Mouse (Mus musculus): ENCODE results near the gene Nsdhl. TPM values are rescaled to one million over a fixed set of nuclear protein-coding genes. Genes with fewer than 3 reads are reported as not detected.
A peak's percentile ranks its signal among the peaks of the same experiment; 100 is the strongest.

The Nsdhl gene
- polyA plus RNA-seq (2015; fragmentation: Nextera tagmentation; extraction: Ambion mirVana) = 37.4 and 39.1 TPM in 2 replicates

DNA sequence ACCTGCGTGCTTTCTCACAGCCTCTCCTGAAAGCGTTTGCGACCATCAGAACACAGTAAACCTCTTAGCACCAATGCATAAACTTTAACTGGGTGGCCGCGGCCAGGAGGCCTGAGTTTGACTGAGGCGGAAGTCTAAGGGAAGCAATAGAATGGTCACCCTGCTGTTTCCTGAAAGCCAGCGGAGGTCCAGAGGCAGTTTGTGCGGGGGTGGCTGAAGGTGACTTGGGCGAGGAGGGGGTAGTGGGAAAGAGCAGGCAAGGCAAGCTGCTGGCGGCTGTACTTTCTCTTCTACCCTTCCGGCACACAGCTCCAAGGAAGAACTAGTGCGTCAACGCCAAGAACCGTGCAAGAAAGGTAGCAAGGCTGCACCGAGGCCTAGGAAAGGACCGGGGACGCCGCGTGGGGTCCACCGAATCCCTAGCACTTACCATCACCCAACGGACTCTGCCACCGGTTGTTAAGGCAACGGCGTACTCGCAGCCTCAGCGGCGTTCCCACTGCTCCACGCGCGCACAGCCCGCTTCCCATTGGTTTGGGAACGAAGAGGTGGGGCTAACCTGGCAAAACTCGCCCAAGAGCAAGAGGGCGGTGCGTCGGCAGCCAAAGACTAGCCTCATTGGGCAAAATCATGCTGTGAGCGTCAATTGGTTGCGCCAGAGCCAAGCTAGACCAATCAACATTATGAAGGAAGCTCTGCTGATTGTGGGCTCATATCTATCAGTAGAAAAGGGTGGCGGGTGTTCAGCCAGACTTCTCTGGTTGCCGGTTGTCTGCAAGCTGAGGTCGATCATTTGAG is at the start of gene Nsdhl, which contains the start of gene Cetn2:
Nsdhl (plus strand) TSS at position 674 of the 798 bp plus-strand sequence.
Cetn2 (minus strand) TSS at position 528 of the 798 bp plus-strand sequence.
- Histone ChIP-seq H3K4me1 (peaks cover 21% of the 10 kb centered on the region), H3K27ac (peak within 1 kb of the TSS; percentile 57; the same call in 1 of the 2 replicates), H3K9me3 (replicated peaks) (no peaks in the 10 kb centered on the region), H3K4me2 (peak within 1 kb of the TSS; percentile 63), H3K36me3 (ENCODE audit: poor library complexity, severe bottlenecking) (no peaks in the 10 kb centered on the region), H3K9ac (peak within 1 kb of the TSS; percentile 66), H3K4me3 (peak within 1 kb of the TSS; percentile 54), H3K27me3 (no peaks in the 10 kb centered on the region)
- ATAC-seq = peak; percentile 99
- 28% methylated on average over 41 of the region's 41 CpGs for WGBS

DNA sequence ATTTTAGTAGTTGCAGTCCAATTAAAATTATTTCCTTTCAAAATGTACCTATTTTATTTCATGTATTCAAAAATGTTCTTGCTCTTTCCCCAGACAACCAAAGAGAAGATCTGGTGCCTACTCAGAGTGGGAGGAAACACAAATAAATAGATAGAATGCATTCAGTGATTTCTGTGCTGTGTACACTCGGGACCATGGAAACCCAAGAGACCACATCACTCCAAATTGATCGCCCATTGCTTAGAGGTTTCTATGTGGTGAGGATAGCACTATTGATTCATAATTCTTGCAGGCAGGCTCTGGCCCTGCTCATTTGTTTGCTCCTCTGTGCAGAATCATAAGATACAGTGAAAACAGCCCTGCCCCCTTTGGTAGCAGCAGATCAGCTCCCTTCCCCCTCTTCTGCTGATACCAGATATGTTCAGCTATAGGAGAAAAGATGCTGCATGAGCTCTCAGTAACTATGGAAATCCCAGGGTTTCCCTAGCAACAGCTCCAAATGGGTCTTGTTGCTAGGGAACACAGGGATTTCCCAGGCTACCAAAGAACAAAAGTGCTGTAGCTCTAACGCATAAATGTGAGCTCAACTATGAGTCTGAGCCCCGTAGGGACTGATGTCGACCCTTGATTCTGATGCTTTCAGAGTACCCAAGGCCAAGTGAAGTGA is 22.8 kb upstream of the Nsdhl start:
- ATAC-seq = peak; percentile 98
- Histone ChIP-seq H3K4me1 (peaks cover 5% of the 10 kb centered on the region; the same call in 1 of the 2 replicates), H3K9ac (no peak overlapping the region), H3K27ac (peak overlapping the region; percentile 80), H3K4me3 (no peak overlapping the region), H3K27me3 (no peaks in the 10 kb centered on the region), H3K36me3 (ENCODE audit: poor library complexity, severe bottlenecking) (no peaks in the 10 kb centered on the region), H3K4me2 (peak overlapping the region; percentile 27), H3K9me3 (replicated peaks) (no peaks in the 10 kb centered on the region)
- WGBS = 38% methylated on average over 5 of the region's 5 CpGs

DNA sequence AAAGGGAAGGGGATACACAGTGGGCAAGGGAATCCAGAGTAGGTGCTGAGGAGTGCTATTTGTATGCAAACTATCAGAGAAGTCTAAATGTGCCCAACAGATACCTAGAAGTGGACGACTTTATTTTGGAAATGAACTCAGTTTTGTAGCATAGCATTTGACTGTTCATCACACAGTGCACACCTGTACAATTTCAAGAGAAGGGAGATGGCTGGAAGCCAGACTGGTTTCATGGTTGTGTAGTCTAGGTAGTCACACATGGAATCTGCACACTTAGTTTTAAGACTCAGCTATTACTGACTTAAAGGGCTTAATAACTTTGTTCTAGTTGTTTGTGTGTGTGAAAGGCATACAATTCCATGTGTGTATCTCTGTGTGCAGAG is 22.3 kb upstream of the Nsdhl start:
- ATAC-seq = no peak; the same call in 1 of the 2 replicates
- H3K4me2 ChIP-seq = peak overlapping the region; percentile 27

GRCm38 (mm10) chrX:72902530-72902929 is 15.8 kb upstream of the Nsdhl start:
- no peaks in the 10 kb centered on the region for H3K9me3 ChIP-seq (replicated peaks)
- no peak for ATAC-seq
- H3K4me1 ChIP-seq = no peaks in the 10 kb centered on the region
- H3K27ac ChIP-seq = no peak overlapping the region
- no peaks in the 10 kb centered on the region for H3K36me3 ChIP-seq (ENCODE audit: poor library complexity, severe bottlenecking)
- H3K4me3 ChIP-seq = no peak overlapping the region
- WGBS = 35% methylated on average over 1 of the region's 1 CpGs
- H3K4me2 ChIP-seq = no peak overlapping the region
- H3K27me3 ChIP-seq = no peaks in the 10 kb centered on the region
- H3K9ac ChIP-seq = no peak overlapping the region

More for the DNA sequence above, 22.3 kb upstream of the Nsdhl start:
- Histone ChIP-seq H3K4me3 (no peak overlapping the region), H3K9ac (no peak overlapping the region), H3K27me3 (no peaks in the 10 kb centered on the region), H3K27ac (peak overlapping the region; percentile 80), H3K9me3 (replicated peaks) (no peaks in the 10 kb centered on the region), H3K36me3 (ENCODE audit: poor library complexity, severe bottlenecking) (no peaks in the 10 kb centered on the region), H3K4me1 (peaks cover 5% of the 10 kb centered on the region; the same call in 1 of the 2 replicates)
- 42% methylated on average over 1 of the region's 1 CpGs for WGBS

DNA sequence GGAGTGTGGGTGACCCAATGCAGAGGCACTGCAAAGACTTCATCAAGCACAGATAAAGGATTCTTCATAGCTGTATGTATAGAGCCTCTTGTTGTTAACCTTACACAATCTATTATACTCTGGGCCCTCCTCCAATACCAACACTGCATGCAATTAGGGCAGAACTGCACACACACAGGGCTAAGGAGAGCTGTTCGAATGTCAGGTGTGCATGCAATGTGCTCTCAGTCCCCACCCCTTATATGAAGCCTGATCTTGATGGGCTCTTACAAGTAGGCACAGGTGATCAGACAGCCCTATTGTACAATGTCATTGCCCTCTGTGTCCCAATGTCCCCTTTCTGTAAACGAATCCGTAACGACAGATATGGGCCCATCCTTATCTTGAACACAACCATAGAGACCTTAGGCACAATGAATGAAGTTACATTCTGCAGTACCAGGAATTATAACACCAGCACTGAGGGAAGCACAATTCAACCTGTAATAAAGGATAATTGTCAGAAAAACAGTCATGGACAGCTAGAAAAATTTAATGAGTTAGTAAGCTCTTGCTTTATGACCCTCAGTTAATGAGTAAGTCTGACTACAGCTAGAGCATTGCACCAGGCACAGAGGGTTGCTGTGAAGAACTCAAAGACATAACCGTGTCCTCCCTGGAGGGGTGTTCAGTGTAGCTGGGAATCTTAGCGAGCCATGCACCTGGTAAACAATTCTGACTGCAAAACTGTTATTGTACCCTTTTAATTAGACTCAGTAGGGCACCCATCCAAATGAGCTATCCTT is 10.5 kb upstream of the Nsdhl start:
- Histone ChIP-seq H3K9ac (no peak overlapping the region), H3K4me1 (no peaks in the 10 kb centered on the region), H3K4me3 (no peak overlapping the region), H3K9me3 (replicated peaks) (no peaks in the 10 kb centered on the region), H3K27me3 (no peaks in the 10 kb centered on the region), H3K27ac (no peak overlapping the region), H3K36me3 (ENCODE audit: poor library complexity, severe bottlenecking) (no peaks in the 10 kb centered on the region), H3K4me2 (no peak overlapping the region)
- 80% methylated on average over 6 of the region's 6 CpGs for WGBS
- ATAC-seq = peak; percentile 77

GRCm38 (mm10) chrX:72908404-72908741 is 10.0 kb upstream of the Nsdhl start:
- H3K9ac ChIP-seq = no peak overlapping the region
- no peaks in the 10 kb centered on the region for H3K27me3 ChIP-seq
- no peak overlapping the region for H3K4me3 ChIP-seq
- no peaks in the 10 kb centered on the region for H3K4me1 ChIP-seq
- H3K36me3 ChIP-seq (ENCODE audit: poor library complexity, severe bottlenecking) = no peaks in the 10 kb centered on the region
- H3K4me2 ChIP-seq = no peak overlapping the region
- H3K27ac ChIP-seq = no peak overlapping the region
- ATAC-seq = peak; percentile 77
- 21% methylated on average over 2 of the region's 2 CpGs for WGBS
- no peaks in the 10 kb centered on the region for H3K9me3 ChIP-seq (replicated peaks)

- no peaks in the 10 kb centered on the region for H3K9me3 ChIP-seq (replicated peaks)
- no peak overlapping the region for H3K4me3 ChIP-seq
- no peak for ATAC-seq
- no peaks in the 10 kb centered on the region for H3K27me3 ChIP-seq
- no peaks in the 10 kb centered on the region for H3K36me3 ChIP-seq (ENCODE audit: poor library complexity, severe bottlenecking)
- no peaks in the 10 kb centered on the region for H3K4me1 ChIP-seq
- H3K27ac ChIP-seq = no peak overlapping the region
- H3K4me2 ChIP-seq = no peak overlapping the region
- WGBS = 86% methylated on average over 1 of the region's 1 CpGs
- no peak overlapping the region for H3K9ac ChIP-seq
Measured at GRCm38 (mm10) chrX:72911611-72912010, 6.7 kb upstream of the Nsdhl start.

GRCm38 (mm10) chrX:72918682-72919059 is 314 bp downstream of the Nsdhl start:
- peak overlapping the region; percentile 57; the same call in 1 of the 2 replicates for H3K27ac ChIP-seq
- H3K27me3 ChIP-seq = no peaks in the 10 kb centered on the region
- peak overlapping the region; percentile 54 for H3K4me3 ChIP-seq
- 16% methylated on average over 6 of the region's 6 CpGs for WGBS
- no peaks in the 10 kb centered on the region for H3K9me3 ChIP-seq (replicated peaks)
- no peaks in the 10 kb centered on the region for H3K36me3 ChIP-seq (ENCODE audit: poor library complexity, severe bottlenecking)
- no peak for ATAC-seq
- H3K9ac ChIP-seq = peak overlapping the region; percentile 66
- H3K4me2 ChIP-seq = peak overlapping the region; percentile 63
- H3K4me1 ChIP-seq = peaks cover 21% of the 10 kb centered on the region

DNA sequence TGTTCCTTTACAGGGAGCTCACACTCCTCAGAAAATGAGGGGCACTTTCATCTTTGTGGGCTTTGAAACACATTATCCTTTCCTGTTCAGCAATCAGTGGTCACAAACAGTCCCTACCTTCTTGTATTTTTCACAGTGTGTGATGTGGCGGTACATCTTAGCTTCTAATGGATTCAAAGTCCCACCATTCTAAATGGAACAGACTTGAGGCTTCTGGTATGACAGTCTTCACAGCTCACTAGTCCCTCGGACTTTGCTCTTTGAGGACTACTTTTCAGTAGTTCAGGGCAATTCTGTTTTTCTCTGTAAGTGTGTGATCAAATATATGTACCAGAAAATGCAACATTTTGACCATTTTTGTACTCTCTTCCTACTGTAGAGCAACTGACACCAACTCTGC is 3.0 kb downstream of the Nsdhl start:
- Histone ChIP-seq H3K27me3 (no peaks in the 10 kb centered on the region), H3K4me2 (no peak overlapping the region), H3K9ac (no peak overlapping the region), H3K4me3 (no peak overlapping the region), H3K9me3 (replicated peaks) (no peaks in the 10 kb centered on the region), H3K36me3 (ENCODE audit: poor library complexity, severe bottlenecking) (no peaks in the 10 kb centered on the region; the same call in 1 of the 2 replicates), H3K4me1 (peaks cover 21% of the 10 kb centered on the region), H3K27ac (no peak overlapping the region)
- WGBS = 78% methylated on average over 2 of the region's 2 CpGs
- ATAC-seq = no peak

DNA sequence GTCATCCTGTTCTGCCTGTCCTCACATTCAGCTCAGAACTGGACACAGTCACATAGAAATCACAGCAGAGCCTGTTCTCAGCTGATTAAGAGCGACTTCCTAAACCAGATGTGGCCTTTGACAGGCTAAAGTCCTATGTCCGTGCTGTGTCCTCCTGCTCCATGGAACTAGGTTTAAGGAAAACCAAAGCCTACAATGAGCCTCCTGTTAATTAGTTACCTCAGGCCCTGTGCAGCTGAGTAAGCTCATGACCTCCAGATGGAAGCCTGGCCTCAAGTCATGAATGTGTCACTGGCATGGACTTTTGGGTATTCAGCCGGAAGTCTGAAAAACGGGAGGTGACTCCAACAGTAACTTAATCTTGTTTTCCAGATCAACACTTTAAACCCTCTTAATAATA is 35.1 kb downstream of the Nsdhl start:
- no peak overlapping the region for H3K4me2 ChIP-seq
- no peak overlapping the region for H3K4me3 ChIP-seq
- no peaks in the 10 kb centered on the region for H3K27me3 ChIP-seq
- WGBS = 72% methylated on average over 4 of the region's 4 CpGs
- no peaks in the 10 kb centered on the region for H3K4me1 ChIP-seq
- peaks cover 58% of the 10 kb centered on the region for H3K36me3 ChIP-seq (ENCODE audit: poor library complexity, severe bottlenecking)
- ATAC-seq = no peak
- no peak overlapping the region for H3K27ac ChIP-seq
- H3K9ac ChIP-seq = no peak overlapping the region
- no peaks in the 10 kb centered on the region for H3K9me3 ChIP-seq (replicated peaks)

DNA sequence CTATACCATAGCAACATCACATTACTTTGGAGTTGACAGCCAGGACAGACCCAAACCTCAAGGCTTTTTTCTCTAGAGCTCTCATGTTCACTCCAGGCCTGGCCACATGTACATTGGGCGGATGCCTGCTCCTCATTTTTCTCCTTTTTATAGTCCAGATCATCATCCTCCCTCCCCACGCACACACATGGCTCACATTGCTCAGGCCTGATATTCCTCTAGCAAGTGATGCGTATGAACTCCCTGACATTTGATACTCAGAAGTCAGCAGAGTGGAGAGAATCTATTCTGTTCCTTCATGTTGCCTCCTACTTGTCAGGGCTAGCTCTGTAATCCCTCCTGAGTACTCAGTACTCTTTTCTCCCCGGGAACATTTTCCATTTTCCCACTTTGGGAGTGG is 38.1 kb downstream of the Nsdhl start:
- 87% methylated on average over 4 of the region's 4 CpGs for WGBS
- Histone ChIP-seq H3K9ac (no peak overlapping the region), H3K9me3 (replicated peaks) (no peaks in the 10 kb centered on the region), H3K27me3 (no peaks in the 10 kb centered on the region), H3K4me3 (no peak overlapping the region), H3K4me2 (no peak overlapping the region), H3K27ac (no peak overlapping the region), H3K36me3 (ENCODE audit: poor library complexity, severe bottlenecking) (peaks cover 50% of the 10 kb centered on the region), H3K4me1 (no peaks in the 10 kb centered on the region)
- no peak for ATAC-seq

GRCm38 (mm10) chrX:72960431-72960830 is 42.1 kb downstream of the Nsdhl start:
- peaks cover 31% of the 10 kb centered on the region for H3K36me3 ChIP-seq (ENCODE audit: poor library complexity, severe bottlenecking)
- no peaks in the 10 kb centered on the region for H3K27me3 ChIP-seq
- no peaks in the 10 kb centered on the region for H3K4me1 ChIP-seq
- H3K4me2 ChIP-seq = no peak overlapping the region
- WGBS = 83% methylated on average over 4 of the region's 4 CpGs
- no peaks in the 10 kb centered on the region for H3K9me3 ChIP-seq (replicated peaks)
- no peak overlapping the region for H3K27ac ChIP-seq
- H3K4me3 ChIP-seq = no peak overlapping the region
- no peak overlapping the region for H3K9ac ChIP-seq
- no peak for ATAC-seq
